Mouse (Mus musculus): ENCODE results near the gene Gjd3.

GRCm38 (mm10) chr11:98952111-98952510 lies 30.7 kb downstream of the Gjd3 start:
- no peak for TF ChIP-seq CTCF (IDR thresholded peaks at IDR 0.05; ENCODE audit: control insufficient read depth, insufficient read depth, insufficient read length)
- TF ChIP-seq USF1 (IDR thresholded peaks at IDR 0.05; ENCODE audit: low read depth): no peak
- TF ChIP-seq CEBPB (IDR thresholded peaks at IDR 0.05; ENCODE audit: low read depth): no peak
- no peak for TF ChIP-seq MYOG (IDR thresholded peaks at IDR 0.05; ENCODE audit: control insufficient read depth, extremely low read depth, insufficient read length)
